Mouse (Mus musculus): ENCODE measurements at regions not wholly inside any gene's neighbourhood (a gene's known extent, or its start where the extent isn't known, plus 50 kb on each side); places are given as distances from the start of the nearest gene placed in this dataset.

DNA sequence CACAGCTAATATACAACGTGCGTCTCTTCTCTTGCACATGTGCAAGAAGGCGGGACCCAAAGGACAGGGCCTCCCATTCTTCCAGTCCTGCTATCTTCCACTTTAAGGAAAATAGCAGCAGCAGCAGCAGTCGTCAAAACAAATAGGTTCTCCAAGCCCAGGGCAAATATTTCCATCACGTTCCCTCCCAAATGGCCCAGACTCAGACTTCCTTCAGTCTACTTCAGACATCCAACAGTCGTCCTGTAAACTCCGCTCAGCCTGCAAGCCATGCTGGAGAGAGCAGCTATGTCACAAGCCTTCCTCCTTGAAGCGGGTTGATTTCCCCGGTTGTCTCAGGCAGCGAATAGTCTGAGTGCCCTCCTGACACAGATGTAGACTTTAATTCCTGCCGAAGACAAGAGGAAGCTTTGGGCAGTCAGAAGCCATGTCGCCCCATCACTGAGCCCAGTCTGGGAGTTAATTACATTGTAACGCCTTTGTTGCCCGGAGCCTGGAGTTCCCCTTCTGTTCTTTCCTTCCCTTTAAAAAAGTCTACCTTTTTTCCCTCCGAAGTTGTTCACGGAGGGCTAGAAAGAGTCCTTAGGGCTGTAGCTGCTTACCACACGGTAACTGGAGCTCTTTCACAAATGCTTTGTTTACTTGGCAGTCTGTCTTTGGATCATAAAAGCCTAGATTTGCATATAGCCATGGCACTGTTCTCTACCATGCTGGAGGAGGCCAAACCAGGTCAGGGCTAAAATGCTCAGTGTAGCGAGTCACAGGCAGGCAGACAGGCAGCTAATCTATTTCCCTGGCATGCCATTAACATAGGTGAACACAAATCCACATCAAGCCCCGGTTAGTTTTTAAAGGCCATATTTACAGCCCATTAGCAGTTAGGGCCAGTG is 236.7 kb downstream of the Gm10260 start:
- DNase-seq (ENCODE audit: low spot score), result peak; percentile 41
- H3K4me3 ChIP-seq, result no peak overlapping the region
- WGBS, result 54% methylated on average over 19 of the region's 19 CpGs
- peaks cover 26% of the 10 kb centered on the region for H3K4me1 ChIP-seq (replicated peaks)
- no peaks in the 10 kb centered on the region for H3K36me3 ChIP-seq
- no peaks in the 10 kb centered on the region for H3K27me3 ChIP-seq (ENCODE audit: insufficient read depth, poor library complexity, severe bottlenecking)
- no peaks in the 10 kb centered on the region for H3K9me3 ChIP-seq
- H3K27ac ChIP-seq, result peak overlapping the region; percentile 83

DNA sequence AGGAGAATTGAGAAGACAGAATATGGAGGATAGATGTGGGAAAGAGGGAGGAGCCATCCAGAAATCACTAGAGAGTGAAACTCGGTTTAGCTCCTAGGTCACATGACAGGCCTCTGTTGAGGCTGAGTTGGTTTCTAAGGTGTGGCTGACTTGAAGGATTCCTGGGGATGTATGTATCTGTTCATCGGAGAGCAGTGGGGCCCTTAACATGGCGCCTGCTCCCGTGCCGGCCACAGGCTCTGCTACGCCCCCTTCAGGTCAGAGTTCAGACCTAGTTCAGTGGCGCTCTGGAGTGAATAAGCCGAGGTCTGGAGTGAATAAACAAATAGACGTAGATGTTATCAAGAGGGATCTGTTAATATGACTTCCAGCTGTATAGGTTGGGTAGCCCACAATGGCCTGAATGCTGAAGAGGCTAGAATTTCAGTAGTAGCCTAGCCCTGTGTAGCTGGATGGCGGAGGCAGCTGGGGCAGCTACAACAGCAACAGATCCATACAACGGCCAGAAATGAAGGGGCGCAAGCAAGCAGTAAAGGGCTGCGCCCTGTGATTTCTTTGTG is 239.4 kb downstream of the Gm10260 start:
- Histone ChIP-seq H3K4me3 (no peak overlapping the region), H3K27me3 (ENCODE audit: insufficient read depth, poor library complexity, severe bottlenecking) (no peaks in the 10 kb centered on the region), H3K36me3 (no peaks in the 10 kb centered on the region), H3K27ac (no peak overlapping the region), H3K4me1 (replicated peaks) (peaks cover 26% of the 10 kb centered on the region), H3K9me3 (no peaks in the 10 kb centered on the region)
- no peak for DNase-seq (ENCODE audit: low spot score)
- WGBS, result 86% methylated on average over 13 of the region's 13 CpGs

DNA sequence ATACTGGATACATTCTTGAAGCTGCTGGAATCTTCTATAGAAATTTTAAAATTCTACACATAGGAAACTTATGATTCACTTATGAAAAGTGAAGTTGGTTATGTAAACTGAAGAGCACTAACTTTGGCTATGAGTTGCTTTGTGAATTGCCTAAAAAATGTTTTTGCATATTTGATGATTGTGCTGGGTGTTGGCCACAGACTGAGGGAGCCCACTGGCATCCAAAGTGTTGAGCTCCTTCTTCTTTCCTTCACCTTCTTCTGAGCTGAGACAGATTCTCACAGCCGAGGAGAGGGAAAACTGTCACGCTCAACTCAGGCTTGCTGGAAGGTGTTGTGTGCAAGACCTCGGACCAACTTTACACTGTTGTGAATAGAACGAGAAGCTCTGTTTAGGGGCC is 243.7 kb downstream of the Gm10260 start:
- H3K9me3 ChIP-seq, result no peaks in the 10 kb centered on the region
- H3K36me3 ChIP-seq, result no peaks in the 10 kb centered on the region
- no peak overlapping the region for H3K27ac ChIP-seq
- no peaks in the 10 kb centered on the region for H3K27me3 ChIP-seq (ENCODE audit: insufficient read depth, poor library complexity, severe bottlenecking)
- H3K4me3 ChIP-seq, result no peak overlapping the region
- H3K4me1 ChIP-seq (replicated peaks), result peaks cover 20% of the 10 kb centered on the region
- DNase-seq (ENCODE audit: low spot score), result no peak
- 94% methylated on average over 4 of the region's 4 CpGs for WGBS

DNA sequence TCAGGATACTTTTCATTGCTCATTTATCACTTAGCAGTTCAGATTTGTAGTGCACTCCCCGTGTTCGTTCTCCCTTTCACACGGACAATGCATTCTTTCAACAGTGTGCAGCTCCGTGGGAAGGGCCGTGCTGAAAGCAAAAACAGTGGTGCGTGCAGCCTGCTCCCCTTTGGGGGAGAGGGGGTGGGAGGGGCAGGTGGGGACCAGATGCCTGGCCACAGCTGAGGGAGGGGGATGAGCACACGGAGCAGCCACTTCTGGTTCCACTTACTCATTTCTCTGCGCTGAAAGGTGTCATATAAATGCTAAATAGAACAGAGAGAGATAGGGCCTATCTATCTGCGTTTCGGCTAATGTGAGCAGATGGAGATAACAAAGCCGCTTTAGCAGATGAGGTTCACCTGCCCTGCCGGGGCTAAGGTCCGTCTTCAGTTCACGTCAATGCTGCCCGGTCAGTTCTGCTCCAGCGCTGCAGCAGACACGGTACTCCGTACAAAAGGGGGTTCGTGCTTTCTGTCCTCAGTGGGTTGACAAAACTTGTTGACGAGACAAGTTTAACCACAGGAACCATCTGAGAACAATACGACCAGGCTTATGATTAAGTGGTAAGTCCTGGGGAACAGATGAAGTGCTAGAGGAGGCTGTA is 245.9 kb downstream of the Gm10260 start:
- no peaks in the 10 kb centered on the region for H3K27me3 ChIP-seq (ENCODE audit: insufficient read depth, poor library complexity, severe bottlenecking)
- 0 out of 2 replicates have a peak overlapping the region, but pooled peaks have one; percentile 18 for H3K4me3 ChIP-seq
- 50% methylated on average over 21 of the region's 21 CpGs for WGBS
- H3K27ac ChIP-seq, result peak overlapping the region; percentile 66
- H3K4me1 ChIP-seq (replicated peaks), result peaks cover 27% of the 10 kb centered on the region
- H3K9me3 ChIP-seq, result no peaks in the 10 kb centered on the region
- peak; percentile 28 for DNase-seq (ENCODE audit: low spot score)
- H3K36me3 ChIP-seq, result no peaks in the 10 kb centered on the region

DNA sequence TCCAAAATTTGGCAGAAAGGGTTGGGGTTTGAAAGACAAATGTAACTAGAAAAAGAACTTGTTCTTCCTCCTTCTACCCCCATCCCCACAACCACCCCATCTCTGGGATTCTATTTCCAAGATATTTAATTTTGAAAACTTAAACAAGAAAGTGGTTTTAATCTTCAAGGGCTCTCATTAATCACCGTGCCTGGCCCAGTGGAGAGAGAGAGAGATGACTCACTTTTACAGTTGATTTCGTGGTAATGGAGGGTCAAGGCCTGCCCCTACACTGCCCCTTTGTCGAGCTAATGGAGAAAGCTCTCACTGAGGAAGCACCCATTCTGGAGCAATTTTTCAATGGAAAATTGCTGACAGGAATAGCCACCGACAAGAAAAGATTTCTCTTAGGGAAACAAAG is 247.9 kb downstream of the Gm10260 start:
- Histone ChIP-seq H3K9me3 (no peaks in the 10 kb centered on the region), H3K4me3 (no peak overlapping the region), H3K27ac (no peak overlapping the region), H3K27me3 (ENCODE audit: insufficient read depth, poor library complexity, severe bottlenecking) (no peaks in the 10 kb centered on the region), H3K36me3 (no peaks in the 10 kb centered on the region), H3K4me1 (replicated peaks) (peaks cover 31% of the 10 kb centered on the region)
- WGBS, result 81% methylated on average over 4 of the region's 4 CpGs
- no peak for DNase-seq (ENCODE audit: low spot score)

DNA sequence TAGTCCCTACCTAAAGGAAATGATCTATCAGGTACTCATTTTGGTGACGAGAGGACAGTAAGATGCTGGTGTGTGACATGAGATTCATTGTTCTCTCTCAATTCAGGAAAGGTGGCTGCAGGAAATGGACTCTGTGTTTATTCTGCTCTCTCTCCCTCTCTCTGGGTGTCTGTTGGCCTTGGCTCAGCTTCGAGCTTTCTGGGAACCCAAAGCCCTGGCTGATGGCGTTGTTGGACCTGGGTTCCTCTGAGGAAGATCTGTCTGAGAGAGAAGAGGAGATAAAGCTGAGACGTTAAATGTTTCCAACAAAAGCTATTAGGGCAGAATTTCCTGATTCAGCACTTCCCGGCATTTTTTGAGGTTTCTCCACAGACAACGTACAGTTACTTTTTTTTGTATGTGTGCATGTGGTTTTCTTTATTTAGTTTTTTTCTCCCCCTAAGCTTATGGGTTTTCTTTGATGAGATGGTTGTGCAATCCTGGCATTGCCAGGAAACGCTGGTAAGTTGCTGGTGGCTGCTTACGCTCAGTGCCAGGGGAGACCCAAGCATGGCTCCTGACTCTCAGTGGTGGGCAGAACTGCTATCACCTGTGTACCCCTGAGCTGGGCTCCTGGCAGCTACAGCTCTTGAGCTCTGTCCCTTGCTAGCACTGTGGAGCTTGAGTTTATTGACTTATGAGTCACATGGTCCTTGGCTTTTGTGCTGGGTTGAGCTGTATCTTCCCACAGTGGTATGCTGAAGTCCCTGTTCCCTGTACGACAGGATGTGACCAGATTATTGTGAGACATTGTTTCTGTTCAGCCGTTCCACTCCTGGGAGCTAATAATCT is 249.8 kb downstream of the Gm10260 start:
- no peak overlapping the region for H3K4me3 ChIP-seq
- no peaks in the 10 kb centered on the region for H3K36me3 ChIP-seq
- no peaks in the 10 kb centered on the region for H3K9me3 ChIP-seq
- WGBS, result 81% methylated on average over 10 of the region's 10 CpGs
- DNase-seq (ENCODE audit: low spot score), result no peak
- peak overlapping the region; percentile 17 for H3K27ac ChIP-seq
- peaks cover 40% of the 10 kb centered on the region for H3K4me1 ChIP-seq (replicated peaks)
- no peaks in the 10 kb centered on the region for H3K27me3 ChIP-seq (ENCODE audit: insufficient read depth, poor library complexity, severe bottlenecking)

DNA sequence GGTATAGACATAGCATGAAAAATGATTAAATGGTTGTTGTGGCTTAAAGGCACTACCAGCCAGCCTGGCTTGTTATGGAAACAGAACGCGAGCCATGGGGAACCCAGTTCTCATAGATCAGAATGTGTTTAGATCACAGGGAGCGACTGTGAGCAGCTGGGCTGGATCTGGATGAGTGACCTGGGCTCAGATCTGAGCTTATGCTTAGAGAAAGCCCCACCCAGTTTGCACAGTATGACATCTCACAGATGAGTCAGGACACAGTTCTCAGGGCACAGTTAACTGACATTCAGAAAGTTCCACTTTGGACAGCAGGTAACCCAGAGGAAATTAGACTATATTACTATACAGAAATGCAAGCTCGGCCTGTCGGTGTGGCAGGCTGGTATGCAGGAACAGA is 255.5 kb downstream of the Gm10260 start:
- H3K27ac ChIP-seq, result no peak overlapping the region
- WGBS, result 95% methylated on average over 5 of the region's 5 CpGs
- peaks cover 13% of the 10 kb centered on the region; the same call in 1 of the 2 replicates for H3K4me1 ChIP-seq (replicated peaks)
- no peak overlapping the region for H3K4me3 ChIP-seq
- no peaks in the 10 kb centered on the region for H3K36me3 ChIP-seq
- no peaks in the 10 kb centered on the region for H3K27me3 ChIP-seq (ENCODE audit: insufficient read depth, poor library complexity, severe bottlenecking)
- no peak for DNase-seq (ENCODE audit: low spot score)
- H3K9me3 ChIP-seq, result no peaks in the 10 kb centered on the region

DNA sequence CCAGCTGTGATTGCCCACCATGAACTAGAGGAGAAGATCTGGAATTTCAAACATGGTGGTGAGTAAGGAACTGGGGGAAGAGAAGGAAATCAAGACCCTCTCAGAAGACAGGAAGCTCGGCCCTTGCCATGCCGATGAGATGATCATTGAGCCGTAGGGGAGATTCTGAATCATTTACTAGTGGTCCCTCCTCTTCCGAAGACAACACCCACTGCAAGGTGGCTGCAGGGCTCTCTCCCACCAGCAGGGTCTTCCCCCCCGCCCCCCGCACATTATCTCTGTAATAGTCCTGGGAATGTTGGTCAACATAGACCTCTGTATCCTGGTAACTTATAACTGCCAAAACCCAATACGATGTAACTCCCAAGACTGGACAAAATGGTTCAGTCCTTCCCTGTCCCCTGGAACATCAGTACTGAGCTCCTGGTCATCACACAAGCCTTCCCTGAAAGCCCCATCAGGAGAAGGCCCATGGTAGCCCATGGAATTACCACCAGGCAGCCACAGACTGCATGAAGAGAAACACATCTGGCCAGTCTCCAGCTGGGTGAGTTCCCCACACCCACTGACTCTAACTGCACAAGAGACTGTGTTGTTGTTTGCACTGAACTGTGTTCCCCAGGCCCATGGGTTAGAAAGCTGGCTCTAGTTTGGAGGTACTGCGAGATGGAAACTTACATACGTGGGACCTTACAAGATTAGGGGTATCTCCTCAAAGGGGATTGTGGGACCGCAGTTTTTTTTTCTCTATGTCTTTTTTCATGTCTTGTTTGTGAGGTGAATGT is 256.3 kb downstream of the Gm10260 start:
- Histone ChIP-seq H3K27ac (0 out of 2 replicates have a peak overlapping the region, but pooled peaks have one; percentile 12), H3K4me3 (no peak overlapping the region), H3K4me1 (replicated peaks) (peaks cover 18% of the 10 kb centered on the region; the same call in 1 of the 2 replicates), H3K9me3 (no peaks in the 10 kb centered on the region), H3K36me3 (no peaks in the 10 kb centered on the region), H3K27me3 (ENCODE audit: insufficient read depth, poor library complexity, severe bottlenecking) (no peaks in the 10 kb centered on the region)
- 93% methylated on average over 10 of the region's 10 CpGs for WGBS
- DNase-seq (ENCODE audit: low spot score), result no peak

DNA sequence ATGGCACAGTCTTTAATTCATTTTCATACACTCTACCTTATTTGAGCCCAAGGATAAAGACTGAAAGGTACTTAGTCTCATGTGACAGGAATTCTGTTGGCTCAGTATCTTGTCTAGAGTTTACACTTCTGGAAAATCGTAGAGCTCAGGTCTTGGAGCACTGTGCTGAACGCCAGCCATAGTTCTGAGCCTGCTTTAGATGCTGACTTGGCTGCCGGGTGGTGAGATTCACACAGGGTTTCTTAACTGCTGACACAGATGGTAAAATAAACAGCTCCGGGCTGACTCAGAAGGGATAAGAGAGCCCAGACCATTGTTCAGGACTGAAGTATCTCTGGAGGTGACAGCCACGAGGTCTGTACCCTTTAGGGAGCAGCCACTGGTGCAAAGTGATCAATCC is 257.0 kb downstream of the Gm10260 start:
- H3K27ac ChIP-seq, result no peak overlapping the region
- 86% methylated on average over 5 of the region's 5 CpGs for WGBS
- H3K4me1 ChIP-seq (replicated peaks), result peaks cover 18% of the 10 kb centered on the region; the same call in 1 of the 2 replicates
- H3K27me3 ChIP-seq (ENCODE audit: insufficient read depth, poor library complexity, severe bottlenecking), result no peaks in the 10 kb centered on the region
- no peaks in the 10 kb centered on the region for H3K36me3 ChIP-seq
- no peaks in the 10 kb centered on the region for H3K9me3 ChIP-seq
- no peak for DNase-seq (ENCODE audit: low spot score)
- H3K4me3 ChIP-seq, result no peak overlapping the region

DNA sequence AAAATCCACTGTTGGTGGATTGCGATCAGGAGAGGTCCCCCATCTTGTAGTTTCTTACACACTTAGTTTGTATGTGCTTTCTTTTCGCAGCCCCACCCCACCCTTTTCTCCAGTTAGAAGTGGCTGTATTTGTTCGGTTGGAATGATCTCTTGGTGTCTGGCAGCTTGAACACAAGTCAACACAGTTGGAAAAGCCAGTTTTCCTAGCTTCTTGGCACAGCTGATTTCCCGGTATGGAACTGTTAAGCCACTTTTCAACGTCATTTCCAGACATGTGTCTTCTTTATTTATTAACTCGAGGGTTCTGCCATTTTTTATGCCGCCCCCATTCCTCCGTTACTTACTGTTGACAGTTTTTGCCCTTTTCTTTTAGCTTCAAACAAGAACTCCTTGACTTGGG is 259.2 kb downstream of the Enc1 start:
- no peak for DNase-seq (ENCODE audit: low spot score)
- no peak overlapping the region for H3K27ac ChIP-seq

DNA sequence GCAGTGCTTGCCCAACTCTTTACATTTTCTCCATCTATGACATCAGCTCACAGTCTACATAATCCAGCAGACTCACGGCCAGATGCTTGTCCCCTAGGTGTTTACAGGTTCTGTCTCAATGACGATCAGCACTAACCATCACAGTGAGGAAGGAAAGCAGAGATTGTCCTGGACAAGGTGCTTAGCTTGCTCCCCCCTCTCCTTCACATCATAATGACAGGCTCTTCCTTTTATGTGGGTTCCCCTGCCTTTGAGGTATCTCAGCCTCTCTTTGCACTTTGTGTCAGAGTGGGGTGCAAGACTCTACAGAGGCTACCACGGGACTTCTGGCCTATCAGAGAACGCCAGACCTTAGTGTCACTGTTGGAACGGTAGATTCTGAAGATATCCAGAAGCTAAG is 258.1 kb downstream of the Enc1 start:
- WGBS, result 91% methylated on average over 5 of the region's 5 CpGs
- no peak for DNase-seq (ENCODE audit: low spot score)

More for the DNA sequence above, 259.2 kb downstream of the Enc1 start:
- Histone ChIP-seq H3K4me3 (no peak overlapping the region), H3K27me3 (ENCODE audit: insufficient read depth, poor library complexity, severe bottlenecking) (no peaks in the 10 kb centered on the region), H3K4me1 (replicated peaks) (0 out of 2 replicates have a peak, but pooled peaks cover 5% of the 10 kb centered on the region), H3K9me3 (no peaks in the 10 kb centered on the region), H3K36me3 (no peaks in the 10 kb centered on the region)
- WGBS, result 94% methylated on average over 8 of the region's 8 CpGs

DNA sequence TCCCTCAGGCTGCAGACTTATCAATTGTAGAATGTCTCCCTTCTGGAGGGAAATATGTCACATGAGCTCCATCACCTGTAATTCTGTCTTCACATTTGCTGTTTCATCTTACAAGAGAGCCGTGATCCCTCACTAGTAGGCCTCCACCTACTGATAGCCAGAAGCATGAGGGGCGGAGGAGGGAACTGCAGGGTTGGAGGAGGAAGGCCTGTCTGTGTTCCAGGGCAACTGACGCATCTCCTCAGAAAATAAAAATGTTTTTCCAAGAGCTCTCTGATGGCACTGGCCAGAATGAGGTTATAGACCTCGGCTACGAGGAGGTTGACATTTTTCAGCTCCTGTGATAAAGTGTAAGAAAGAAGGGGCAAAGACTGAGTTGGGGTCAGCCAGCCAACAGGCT is 257.0 kb downstream of the Enc1 start:
- Histone ChIP-seq H3K4me3 (no peak overlapping the region), H3K36me3 (no peaks in the 10 kb centered on the region), H3K9me3 (no peaks in the 10 kb centered on the region), H3K27ac (no peak overlapping the region), H3K27me3 (ENCODE audit: insufficient read depth, poor library complexity, severe bottlenecking) (0 out of 2 replicates have a peak, but pooled peaks cover 4% of the 10 kb centered on the region), H3K4me1 (replicated peaks) (peaks cover 12% of the 10 kb centered on the region)
- 92% methylated on average over 5 of the region's 5 CpGs for WGBS
- DNase-seq (ENCODE audit: low spot score), result no peak

More for the DNA sequence above, 258.1 kb downstream of the Enc1 start:
- no peaks in the 10 kb centered on the region for H3K36me3 ChIP-seq
- H3K27ac ChIP-seq, result no peak overlapping the region
- no peaks in the 10 kb centered on the region for H3K9me3 ChIP-seq
- no peak overlapping the region for H3K4me3 ChIP-seq
- H3K4me1 ChIP-seq (replicated peaks), result 0 out of 2 replicates have a peak, but pooled peaks cover 5% of the 10 kb centered on the region
- H3K27me3 ChIP-seq (ENCODE audit: insufficient read depth, poor library complexity, severe bottlenecking), result no peaks in the 10 kb centered on the region
